Mouse (Mus musculus) kidney, postnatal 14 days (tissue): ENCODE results near the gene Ppp2r5e.

Experiments
- DNase-seq: peaks from one replicate; pipeline ENCODE4 v3.0.0; 2022; ENCODE audit warnings: mixed read lengths

Gene Ppp2r5e

DNA sequence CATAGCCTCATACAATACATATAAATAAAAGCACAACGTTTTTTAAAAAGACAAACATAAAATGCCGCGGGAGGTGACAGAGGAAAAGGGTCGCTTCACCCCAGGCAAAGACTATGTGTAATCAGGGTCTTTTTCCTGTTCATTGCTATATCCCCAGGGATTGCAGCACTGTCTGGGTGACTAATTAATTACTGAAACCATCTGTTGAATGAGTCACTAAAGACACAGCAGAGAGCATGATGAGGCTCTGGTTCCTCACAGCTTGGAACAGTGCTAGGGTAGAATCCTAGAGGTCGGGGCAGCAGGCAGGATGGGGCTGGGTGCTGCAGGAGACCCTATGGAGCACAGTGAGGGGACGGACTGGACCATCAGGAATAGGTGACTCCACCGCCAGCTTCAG, 170.2 kb downstream of the Ppp2r5e start:
- peak; percentile 14 for DNase-seq

GRCm38 (mm10) chr12:75424817-75425216, 171.2 kb downstream of the Ppp2r5e start:
- DNase-seq: no peak

- no peak for DNase-seq
Measured at GRCm38 (mm10) chr12:75424359-75424758, 171.7 kb downstream of the Ppp2r5e start.

DNA sequence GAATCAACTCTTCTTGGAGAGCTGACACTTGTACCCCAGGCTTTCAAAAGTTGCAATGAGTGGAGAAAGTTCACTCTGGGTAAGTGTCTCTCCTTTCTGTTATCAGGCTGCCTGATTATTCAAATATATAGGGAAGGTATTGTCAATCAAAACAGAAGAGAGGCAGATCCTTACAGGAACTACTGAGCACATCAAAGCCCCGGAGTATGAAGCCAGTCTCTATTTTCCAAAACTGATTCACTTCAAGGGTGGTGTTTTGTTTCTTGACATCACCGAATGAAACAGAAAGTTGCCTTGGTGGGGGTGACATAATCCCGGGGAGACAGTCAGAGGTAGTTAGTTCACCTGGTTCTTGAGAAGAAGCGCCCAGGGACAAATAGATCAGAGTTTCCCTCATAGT, 179.4 kb downstream of the Ppp2r5e start, which contains the start of gene Gphb5:
Gene Gphb5, minus strand, starts transcription at position 101 of the 400 bp plus-strand sequence.
- no peak for DNase-seq

- DNase-seq: no peak
Measured at GRCm38 (mm10) chr12:75414991-75415390, 181.1 kb downstream of the Ppp2r5e start.

GRCm38 (mm10) chr12:75412964-75413363, 183.1 kb downstream of the Ppp2r5e start:
- no peak for DNase-seq
